Mouse (Mus musculus): ENCODE measurements around the gene Mtrex. TPM values are rescaled to one million over a fixed set of nuclear protein-coding genes. Genes with fewer than 3 reads are reported as not detected.

The Mtrex gene
- polyA plus RNA-seq, 1 experiment from 2014 or later = 67.8 TPM

GRCm38 (mm10) chr13:112862978-112863677, 64.1 kb downstream of the Mtrex start:
- Histone ChIP-seq H3K4me1 (replicated peaks) (no peaks in the 10 kb centered on the region), H3K27me3 (no peaks in the 10 kb centered on the region), H3K27ac (replicated peaks) (no peak overlapping the region), H3K36me3 (peaks cover 75% of the 10 kb centered on the region), H3K4me2 (no peak overlapping the region), H3K4me3 (no peak overlapping the region), H3K9me3 (no peaks in the 10 kb centered on the region), H3K9ac (no peak overlapping the region)
- 94% methylated on average over 1 of the region's 1 CpGs for WGBS
- no peak for ATAC-seq (ENCODE audit: low read depth)

GRCm38 (mm10) chr13:112862342-112862741, 64.9 kb downstream of the Mtrex start:
- Histone ChIP-seq H3K4me3 (no peak overlapping the region), H3K9me3 (no peaks in the 10 kb centered on the region), H3K4me1 (replicated peaks) (no peaks in the 10 kb centered on the region), H3K27me3 (no peaks in the 10 kb centered on the region), H3K4me2 (no peak overlapping the region), H3K9ac (no peak overlapping the region), H3K36me3 (peaks cover 68% of the 10 kb centered on the region), H3K27ac (replicated peaks) (no peak overlapping the region)
- ATAC-seq (ENCODE audit: low read depth) = no peak
- WGBS = 78% methylated on average over 3 of the region's 3 CpGs

GRCm38 (mm10) chr13:112861825-112862306, 65.3 kb downstream of the Mtrex start:
- ATAC-seq (ENCODE audit: low read depth) = no peak
- Histone ChIP-seq H3K4me1 (replicated peaks) (no peaks in the 10 kb centered on the region), H3K4me3 (no peak overlapping the region), H3K9me3 (no peaks in the 10 kb centered on the region), H3K27me3 (no peaks in the 10 kb centered on the region), H3K36me3 (peaks cover 69% of the 10 kb centered on the region), H3K4me2 (no peak overlapping the region), H3K9ac (no peak overlapping the region), H3K27ac (replicated peaks) (no peak overlapping the region)
- 50% methylated on average over 5 of the region's 5 CpGs for WGBS

- Histone ChIP-seq H3K27me3 (no peaks in the 10 kb centered on the region), H3K27ac (replicated peaks) (no peak overlapping the region), H3K4me1 (replicated peaks) (no peaks in the 10 kb centered on the region), H3K4me2 (no peak overlapping the region), H3K4me3 (no peak overlapping the region), H3K9me3 (no peaks in the 10 kb centered on the region), H3K9ac (no peak overlapping the region), H3K36me3 (peaks cover 62% of the 10 kb centered on the region)
- WGBS = 95% methylated on average over 9 of the region's 9 CpGs
- ATAC-seq (ENCODE audit: low read depth) = no peak
Observed at GRCm38 (mm10) chr13:112860911-112861310, 66.3 kb downstream of the Mtrex start.

GRCm38 (mm10) chr13:112860370-112860769, 66.8 kb downstream of the Mtrex start:
- WGBS = 92% methylated on average over 2 of the region's 2 CpGs
- Histone ChIP-seq H3K27me3 (no peaks in the 10 kb centered on the region), H3K4me1 (replicated peaks) (no peaks in the 10 kb centered on the region), H3K36me3 (peaks cover 57% of the 10 kb centered on the region), H3K4me2 (no peak overlapping the region), H3K27ac (replicated peaks) (no peak overlapping the region), H3K9me3 (no peaks in the 10 kb centered on the region), H3K9ac (no peak overlapping the region), H3K4me3 (no peak overlapping the region)
- ATAC-seq (ENCODE audit: low read depth) = no peak

- H3K4me1 ChIP-seq (replicated peaks) = no peaks in the 10 kb centered on the region
- WGBS = 90% methylated on average over 21 of the region's 21 CpGs
Observed at GRCm38 (mm10) chr13:112859574-112860134, 67.5 kb downstream of the Mtrex start.

GRCm38 (mm10) chr13:112857921-112858320, 69.3 kb downstream of the Mtrex start:
- WGBS = 86% methylated on average over 7 of the region's 7 CpGs
- Histone ChIP-seq H3K9me3 (no peaks in the 10 kb centered on the region), H3K9ac (no peak overlapping the region), H3K36me3 (peaks cover 34% of the 10 kb centered on the region), H3K4me3 (no peak overlapping the region), H3K4me1 (replicated peaks) (peaks cover 8% of the 10 kb centered on the region), H3K27me3 (no peaks in the 10 kb centered on the region), H3K27ac (replicated peaks) (no peak overlapping the region), H3K4me2 (no peak overlapping the region)
- no peak for ATAC-seq (ENCODE audit: low read depth)

More at GRCm38 (mm10) chr13:112859574-112860134, 67.5 kb downstream of the Mtrex start:
- H3K9me3 ChIP-seq = no peaks in the 10 kb centered on the region
- ATAC-seq (ENCODE audit: low read depth) = no peak
- H3K4me3 ChIP-seq = no peak overlapping the region
- peaks cover 50% of the 10 kb centered on the region for H3K36me3 ChIP-seq
- H3K27ac ChIP-seq (replicated peaks) = no peak overlapping the region
- no peak overlapping the region for H3K9ac ChIP-seq
- no peaks in the 10 kb centered on the region for H3K27me3 ChIP-seq
- no peak overlapping the region for H3K4me2 ChIP-seq

GRCm38 (mm10) chr13:112854402-112854801, 72.8 kb downstream of the Mtrex start:
- Histone ChIP-seq H3K4me1 (replicated peaks) (peaks cover 8% of the 10 kb centered on the region), H3K27ac (replicated peaks) (no peak overlapping the region), H3K27me3 (no peaks in the 10 kb centered on the region), H3K9ac (no peak overlapping the region), H3K4me3 (no peak overlapping the region), H3K36me3 (peaks cover 13% of the 10 kb centered on the region; the same call in 1 of the 2 replicates), H3K4me2 (no peak overlapping the region), H3K9me3 (no peaks in the 10 kb centered on the region)
- WGBS = 62% methylated on average over 6 of the region's 6 CpGs
- 0 out of 2 replicates have a peak, but pooled peaks have one; percentile 15 for ATAC-seq (ENCODE audit: low read depth)

- Histone ChIP-seq H3K36me3 (peaks cover 9% of the 10 kb centered on the region; the same call in 1 of the 2 replicates), H3K4me3 (no peak overlapping the region), H3K4me1 (replicated peaks) (peaks cover 8% of the 10 kb centered on the region), H3K27me3 (no peaks in the 10 kb centered on the region), H3K4me2 (no peak overlapping the region), H3K27ac (replicated peaks) (no peak overlapping the region), H3K9ac (no peak overlapping the region), H3K9me3 (no peaks in the 10 kb centered on the region)
- peak; percentile 47; the same call in 1 of the 2 replicates for ATAC-seq (ENCODE audit: low read depth)
- WGBS = 38% methylated on average over 17 of the region's 17 CpGs
Observed at GRCm38 (mm10) chr13:112853710-112854316, 73.4 kb downstream of the Mtrex start.

GRCm38 (mm10) chr13:112845931-112846330, 81.3 kb downstream of the Mtrex start:
- Histone ChIP-seq H3K9me3 (no peaks in the 10 kb centered on the region; the same call in 1 of the 2 replicates), H3K27me3 (no peaks in the 10 kb centered on the region), H3K36me3 (peaks cover 20% of the 10 kb centered on the region), H3K4me1 (replicated peaks) (no peaks in the 10 kb centered on the region; the same call in 1 of the 2 replicates), H3K9ac (no peak overlapping the region), H3K27ac (replicated peaks) (no peak overlapping the region), H3K4me2 (no peak overlapping the region), H3K4me3 (no peak overlapping the region)
- no peak for ATAC-seq (ENCODE audit: low read depth)
- WGBS = 96% methylated on average over 3 of the region's 3 CpGs

- Histone ChIP-seq H3K36me3 (peaks cover 12% of the 10 kb centered on the region), H3K9me3 (no peaks in the 10 kb centered on the region; the same call in 1 of the 2 replicates), H3K4me1 (replicated peaks) (no peaks in the 10 kb centered on the region; the same call in 1 of the 2 replicates), H3K27ac (replicated peaks) (no peak overlapping the region), H3K4me2 (no peak overlapping the region), H3K4me3 (no peak overlapping the region), H3K9ac (no peak overlapping the region), H3K27me3 (no peaks in the 10 kb centered on the region)
- WGBS = 91% methylated on average over 16 of the region's 16 CpGs
- no peak for ATAC-seq (ENCODE audit: low read depth)
Observed at GRCm38 (mm10) chr13:112840241-112841087, 86.7 kb downstream of the Mtrex start.
